Mouse (Mus musculus) E14TG2a.4 (cell line): Measurements from ENCODE around the gene Foxl2.

Experiments used
- H3K27me3 ChIP-seq: 2 replicates; pipeline ENCODE4 v1.6.1; 2014; ENCODE audit warnings: low read length, control low read depth; ENCODE audit not compliant: insufficient read depth
- H3K36me3 ChIP-seq: 2 replicates; pipeline ENCODE4 v1.6.1; 2014; ENCODE audit warnings: low read length, control low read depth; ENCODE audit not compliant: insufficient read depth
- H3K4me1 ChIP-seq: replicated peaks from 2 replicates; pipeline ENCODE4 v1.6.1; 2014; ENCODE audit warnings: low read depth, low read length, control low read depth
- H3K4me3 ChIP-seq: replicated peaks from 2 replicates; pipeline ENCODE4 v1.5.1; 2014; ENCODE audit warnings: mild to moderate bottlenecking, low read length
- H3K9me3 ChIP-seq: 2 replicates; pipeline ENCODE4 v1.6.1; 2014; ENCODE audit warnings: low read length, control low read depth
- CTCF ChIP-seq: conservative IDR thresholded peaks from 2 replicates; pipeline ENCODE4 v1.5.1; 2014; ENCODE audit warnings: low read length
- NANOG ChIP-seq: IDR thresholded peaks from 2 replicates; pipeline ENCODE4 v1.6.1; 2014; ENCODE audit warnings: borderline replicate concordance, low read length, mixed read lengths
- POU5F1 ChIP-seq: IDR thresholded peaks from 2 replicates; pipeline ENCODE4 v1.6.1; 2014; ENCODE audit warnings: low read length, borderline replicate concordance

Foxl2 gene

GRCm38 (mm10) chr9:98955103-98955715 lies at the start of gene Foxl2:
Gene Foxl2 (plus strand): TSS chr9:98955288.
- H3K36me3 ChIP-seq, result no peaks in the 10 kb centered on the region
- H3K9me3 ChIP-seq, result no peaks in the 10 kb centered on the region
- no peak for TF ChIP-seq NANOG
- no peak for TF ChIP-seq CTCF
- no peak for TF ChIP-seq POU5F1
- H3K4me1 ChIP-seq, result peaks cover 34% of the 10 kb centered on the region
- H3K4me3 ChIP-seq, result peak within 1 kb of the TSS; percentile 76
- H3K27me3 ChIP-seq, result peaks cover 98% of the 10 kb centered on the region

- H3K36me3 ChIP-seq, result no peaks in the 10 kb centered on the region
- no peak overlapping the region for H3K4me3 ChIP-seq
- peaks cover 4% of the 10 kb centered on the region; the same call in 1 of the 2 replicates for H3K27me3 ChIP-seq
- TF ChIP-seq CTCF, result no peak
- TF ChIP-seq NANOG, result no peak
- no peak for TF ChIP-seq POU5F1
- peaks cover 8% of the 10 kb centered on the region; the same call in 1 of the 2 replicates for H3K4me1 ChIP-seq
- H3K9me3 ChIP-seq, result peaks cover 5% of the 10 kb centered on the region
These were observed 34.2 kb upstream of the Foxl2 start for GRCm38 (mm10) chr9:98920629-98921523.

GRCm38 (mm10) chr9:98923119-98923518 lies 32.0 kb upstream of the Foxl2 start:
- peaks cover 8% of the 10 kb centered on the region; the same call in 1 of the 2 replicates for H3K4me1 ChIP-seq

GRCm38 (mm10) chr9:98924183-98924582 lies 30.9 kb upstream of the Foxl2 start:
- H3K4me3 ChIP-seq, result no peak overlapping the region
- H3K27me3 ChIP-seq, result peaks cover 4% of the 10 kb centered on the region; the same call in 1 of the 2 replicates
- no peaks in the 10 kb centered on the region for H3K9me3 ChIP-seq
- no peaks in the 10 kb centered on the region for H3K36me3 ChIP-seq
- H3K4me1 ChIP-seq, result peaks cover 8% of the 10 kb centered on the region; the same call in 1 of the 2 replicates
- TF ChIP-seq NANOG, result no peak
- no peak for TF ChIP-seq CTCF
- TF ChIP-seq POU5F1, result no peak

More at GRCm38 (mm10) chr9:98923119-98923518, 32.0 kb upstream of the Foxl2 start:
- Histone ChIP-seq H3K36me3 (no peaks in the 10 kb centered on the region), H3K4me3 (no peak overlapping the region), H3K27me3 (peaks cover 4% of the 10 kb centered on the region; the same call in 1 of the 2 replicates), H3K9me3 (no peaks in the 10 kb centered on the region)
- TF ChIP-seq CTCF, result no peak
- no peak for TF ChIP-seq NANOG
- no peak for TF ChIP-seq POU5F1

GRCm38 (mm10) chr9:98929496-98929895 lies 25.6 kb upstream of the Foxl2 start:
- no peak for TF ChIP-seq NANOG
- TF ChIP-seq CTCF, result peak; percentile 77
- Histone ChIP-seq H3K36me3 (no peaks in the 10 kb centered on the region), H3K4me1 (no peaks in the 10 kb centered on the region), H3K9me3 (peaks cover 4% of the 10 kb centered on the region), H3K4me3 (no peak overlapping the region), H3K27me3 (peaks cover 8% of the 10 kb centered on the region)

- Histone ChIP-seq H3K4me3 (no peak overlapping the region), H3K9me3 (peaks cover 4% of the 10 kb centered on the region), H3K36me3 (no peaks in the 10 kb centered on the region), H3K27me3 (peaks cover 22% of the 10 kb centered on the region), H3K4me1 (0 out of 2 replicates have a peak, but pooled peaks cover 7% of the 10 kb centered on the region)
- TF ChIP-seq CTCF (no peak), NANOG (no peak), POU5F1 (no peak)
These were observed 22.2 kb upstream of the Foxl2 start for GRCm38 (mm10) chr9:98932931-98933330.

GRCm38 (mm10) chr9:98935190-98935909 lies 19.7 kb upstream of the Foxl2 start:
- 0 out of 2 replicates have a peak, but pooled peaks cover 7% of the 10 kb centered on the region for H3K4me1 ChIP-seq

GRCm38 (mm10) chr9:98939290-98939689 lies 15.8 kb upstream of the Foxl2 start:
- Histone ChIP-seq H3K27me3 (peaks cover 16% of the 10 kb centered on the region), H3K4me1 (0 out of 2 replicates have a peak, but pooled peaks cover 7% of the 10 kb centered on the region)

More at GRCm38 (mm10) chr9:98935190-98935909, 19.7 kb upstream of the Foxl2 start:
- Histone ChIP-seq H3K27me3 (peaks cover 22% of the 10 kb centered on the region), H3K9me3 (no peaks in the 10 kb centered on the region), H3K36me3 (no peaks in the 10 kb centered on the region), H3K4me3 (no peak overlapping the region)
- TF ChIP-seq POU5F1 (no peak), CTCF (no peak), NANOG (no peak)

More at GRCm38 (mm10) chr9:98939290-98939689, 15.8 kb upstream of the Foxl2 start:
- H3K36me3 ChIP-seq, result no peaks in the 10 kb centered on the region
- no peak overlapping the region for H3K4me3 ChIP-seq
- TF ChIP-seq CTCF (peak; percentile 38), NANOG (no peak), POU5F1 (no peak)
- H3K9me3 ChIP-seq, result no peaks in the 10 kb centered on the region
